Mouse (Mus musculus) urinary bladder, postnatal 36 days (tissue): ENCODE measurements at regions not wholly inside any gene's neighbourhood (a gene's known extent, or its start where the extent isn't known, plus 50 kb on each side); places are given as distances from the start of the nearest gene placed in this dataset.

Source experiments
- DNase-seq, 2 experiments: peaks; one replicate each; pipeline ENCODE4 v3.0.0; 2022; ENCODE audit warnings: low spot score in 2 of 2, mixed read lengths in 1 of 2

GRCm38 (mm10) chr5:73729646-73730045, 78.5 kb downstream of the Spata18 start:
- peak in 1 of 2 experiments; percentile 21 for DNase-seq

DNA sequence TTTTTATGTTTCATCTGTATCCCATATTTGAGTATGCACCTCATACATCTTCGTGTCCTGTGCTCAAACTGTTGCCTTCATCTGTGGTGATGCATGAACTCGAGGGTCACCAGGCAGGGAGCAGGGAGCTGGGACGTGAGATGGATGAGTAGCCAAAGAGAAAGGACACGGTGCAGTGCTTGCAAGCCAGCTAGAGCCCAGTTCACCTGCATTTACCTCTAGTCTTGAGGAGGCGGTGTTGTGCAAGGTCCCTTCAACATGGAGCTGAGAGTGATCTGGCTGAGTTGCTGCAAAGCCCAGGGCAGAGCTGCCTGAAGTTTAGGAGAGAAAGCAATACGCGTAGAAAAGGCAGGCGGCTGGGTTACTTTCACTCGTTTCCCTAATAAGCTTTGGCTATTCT, 80.2 kb downstream of the Spata18 start:
- DNase-seq, result no peak

DNA sequence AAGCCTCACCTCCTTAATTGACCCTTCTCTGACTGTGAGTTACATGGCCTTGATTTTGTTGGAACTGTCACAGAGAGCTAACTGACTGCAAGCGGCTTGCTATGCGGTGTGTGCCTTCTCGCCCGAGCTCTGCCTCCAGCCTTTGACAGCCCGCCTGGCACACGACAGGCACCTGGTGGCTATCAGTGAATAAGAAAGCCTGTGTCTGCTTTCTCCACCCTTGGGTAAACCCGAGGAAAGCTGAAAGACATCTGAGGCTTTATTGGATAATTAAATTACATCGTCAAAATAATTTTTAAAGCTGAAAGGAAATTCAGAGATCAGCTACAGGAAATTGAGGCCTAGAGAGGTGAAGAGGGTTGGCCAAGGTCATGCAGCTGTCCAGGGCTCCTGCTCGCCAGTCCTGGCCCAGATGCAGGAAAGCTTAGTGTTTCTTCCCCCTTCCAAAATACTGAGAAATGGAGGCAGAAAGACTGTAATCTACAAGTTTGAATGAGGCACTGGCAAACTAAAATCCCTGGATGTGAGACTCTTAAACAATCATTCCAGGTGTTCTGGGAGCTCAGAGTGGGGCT, 80.9 kb downstream of the Spata18 start:
- DNase-seq, result no peak

GRCm38 (mm10) chr5:73740766-73741165, 89.6 kb downstream of the Spata18 start:
- DNase-seq, result no peak

GRCm38 (mm10) chr5:73741441-73741840, 90.3 kb downstream of the Spata18 start:
- no peak for DNase-seq

- DNase-seq, result no peak
These were observed 92.8 kb downstream of the Spata18 start for GRCm38 (mm10) chr5:73743953-73744352.

DNA sequence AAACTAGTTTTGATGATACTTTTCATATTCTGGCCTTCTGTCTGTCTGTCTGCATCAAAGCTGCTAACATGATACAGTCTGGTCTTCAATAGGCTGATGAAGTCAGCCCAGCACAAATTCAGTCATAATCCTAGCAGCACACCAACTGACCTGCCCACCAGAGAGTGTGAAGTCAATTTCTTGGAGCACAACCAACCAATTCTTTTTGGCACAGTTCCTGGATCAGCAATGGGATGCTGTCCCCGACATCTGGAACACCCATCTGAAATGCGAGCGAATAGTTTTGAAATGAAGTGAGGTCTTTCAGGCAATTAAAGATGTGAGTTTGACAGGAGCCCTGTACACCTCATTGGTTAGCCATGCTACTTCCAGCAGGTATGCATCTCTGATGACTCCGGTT, 98.6 kb downstream of the Spata18 start:
- no peak for DNase-seq

DNA sequence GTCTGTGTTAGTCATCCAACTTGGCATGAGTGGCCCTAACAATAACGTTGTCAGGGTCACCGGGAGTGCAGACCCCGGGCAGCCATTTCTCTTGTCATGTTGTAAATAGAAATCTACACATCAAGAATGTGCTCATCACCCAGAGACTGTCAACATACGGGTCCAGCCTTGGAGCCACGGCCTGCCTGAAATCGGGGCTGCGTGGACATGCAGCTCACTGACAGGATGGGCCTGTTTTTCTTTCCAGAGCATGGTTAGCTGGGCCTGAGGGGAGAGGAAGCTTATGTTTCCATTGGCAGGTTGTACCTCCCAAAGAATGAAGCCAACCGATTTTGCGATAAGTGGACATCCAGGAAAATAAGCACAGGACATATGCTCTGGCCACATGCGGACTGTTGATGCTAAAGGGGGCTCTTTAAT, 101.1 kb downstream of the Spata18 start:
- DNase-seq, result no peak

DNA sequence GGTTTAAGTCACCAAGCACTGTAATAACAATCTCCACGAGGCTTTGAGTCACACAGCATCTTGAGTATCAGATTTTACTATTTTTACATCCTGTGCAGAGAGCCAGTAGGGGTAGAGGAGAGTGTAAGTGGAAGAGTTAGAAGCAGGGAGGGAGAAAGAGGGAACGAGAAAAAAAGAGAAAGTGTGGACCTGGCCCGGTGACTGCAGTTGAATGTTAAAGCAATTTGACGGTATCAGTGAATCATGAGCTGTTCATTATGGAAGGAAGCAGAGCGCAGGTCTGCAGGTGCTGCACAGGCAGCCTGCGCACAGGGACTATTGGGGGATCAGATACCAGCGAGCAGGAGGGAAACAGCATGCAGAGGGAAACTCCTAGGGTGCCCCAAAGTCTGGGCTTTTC, 102.6 kb downstream of the Spata18 start:
- DNase-seq, result no peak

- DNase-seq, result no peak
These were observed 107.4 kb downstream of the Spata18 start for GRCm38 (mm10) chr5:73758534-73758933.

- no peak for DNase-seq
These were observed 110.1 kb downstream of the Spata18 start for GRCm38 (mm10) chr5:73761236-73761635.

DNA sequence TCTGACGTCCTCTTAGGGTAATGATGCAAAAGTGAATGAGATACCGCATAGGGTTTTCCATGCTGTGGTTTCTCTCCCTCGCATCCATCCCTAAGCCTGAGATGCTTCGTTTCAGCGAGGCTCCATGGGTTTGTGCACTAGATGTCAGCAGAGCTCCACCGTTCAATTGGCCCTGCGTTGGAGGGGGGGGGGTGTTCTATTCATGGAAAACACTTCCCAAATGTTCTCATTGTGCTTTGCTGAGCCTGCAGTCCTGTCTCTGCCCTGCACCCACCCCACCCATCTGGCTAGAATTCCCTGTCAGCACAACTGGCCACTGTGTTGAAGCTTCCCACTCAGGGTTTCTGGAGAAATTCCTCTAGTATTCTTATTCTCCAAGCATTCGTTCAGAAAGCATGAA, 110.5 kb downstream of the Spata18 start:
- peak; percentile 35 to 69 for DNase-seq

- no peak for DNase-seq
These were observed 113.0 kb downstream of the Spata18 start for GRCm38 (mm10) chr5:73764226-73764625.

- DNase-seq, result no peak
These were observed 114.3 kb downstream of the Spata18 start for GRCm38 (mm10) chr5:73765466-73765865.

DNA sequence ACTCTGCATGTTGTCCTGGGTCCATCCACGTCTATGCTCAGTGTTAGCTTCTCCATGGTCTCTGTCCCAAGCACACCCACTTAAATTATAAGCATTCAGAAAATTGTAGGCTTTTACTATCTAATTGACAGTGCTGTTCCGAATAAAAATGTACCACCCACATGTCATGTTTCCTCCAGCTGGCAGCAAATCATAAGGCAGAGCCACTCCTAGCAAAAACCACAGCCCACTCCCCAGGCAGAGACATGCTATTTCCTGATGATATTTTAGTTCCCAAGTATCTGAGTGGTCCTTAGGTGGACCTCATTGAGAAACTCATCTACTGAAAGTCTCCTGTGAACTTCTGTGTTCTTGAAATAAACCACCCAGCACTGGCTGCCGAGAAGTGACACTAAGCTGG, 117.1 kb downstream of the Spata18 start:
- no peak for DNase-seq

DNA sequence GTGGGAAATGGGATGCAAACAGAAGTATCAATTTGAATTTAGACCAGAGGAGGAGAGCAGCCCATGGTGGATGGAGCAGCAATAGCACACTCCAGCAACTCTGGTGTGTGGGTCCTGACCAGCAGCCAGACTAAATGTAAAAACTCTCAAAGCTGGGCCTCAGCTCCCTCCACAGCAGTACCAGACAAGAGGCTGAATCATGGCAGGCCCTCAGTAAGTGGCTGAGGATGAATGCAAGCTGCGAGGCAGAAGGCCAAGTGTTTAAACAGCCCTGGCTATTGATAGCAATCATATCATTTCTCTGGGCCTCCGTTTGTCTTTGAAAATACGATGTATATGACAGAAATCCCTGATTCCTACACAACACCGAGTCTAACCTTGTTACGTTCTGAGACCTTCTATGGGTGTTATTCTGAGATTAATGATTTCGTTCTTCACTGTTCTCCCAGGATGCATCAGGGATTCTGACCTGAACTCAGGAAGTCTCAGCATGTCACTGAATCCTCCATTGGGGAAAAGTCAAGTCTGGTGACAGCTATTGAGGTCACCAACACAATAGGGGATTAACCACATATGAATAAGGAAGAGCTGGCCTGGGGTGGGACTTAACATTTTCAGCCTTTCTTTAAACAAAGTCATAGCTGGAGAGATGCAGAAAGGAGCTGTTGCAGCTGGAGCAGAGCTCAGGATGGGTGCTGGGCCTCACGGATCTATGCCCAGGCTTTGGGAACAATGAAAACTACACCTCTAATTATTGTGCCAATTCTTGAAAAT, 124.8 kb downstream of the Spata18 start:
- no peak for DNase-seq

- DNase-seq, result peak; percentile 48 to 69
These were observed 126.2 kb downstream of the Spata18 start for GRCm38 (mm10) chr5:73777282-73777921.

DNA sequence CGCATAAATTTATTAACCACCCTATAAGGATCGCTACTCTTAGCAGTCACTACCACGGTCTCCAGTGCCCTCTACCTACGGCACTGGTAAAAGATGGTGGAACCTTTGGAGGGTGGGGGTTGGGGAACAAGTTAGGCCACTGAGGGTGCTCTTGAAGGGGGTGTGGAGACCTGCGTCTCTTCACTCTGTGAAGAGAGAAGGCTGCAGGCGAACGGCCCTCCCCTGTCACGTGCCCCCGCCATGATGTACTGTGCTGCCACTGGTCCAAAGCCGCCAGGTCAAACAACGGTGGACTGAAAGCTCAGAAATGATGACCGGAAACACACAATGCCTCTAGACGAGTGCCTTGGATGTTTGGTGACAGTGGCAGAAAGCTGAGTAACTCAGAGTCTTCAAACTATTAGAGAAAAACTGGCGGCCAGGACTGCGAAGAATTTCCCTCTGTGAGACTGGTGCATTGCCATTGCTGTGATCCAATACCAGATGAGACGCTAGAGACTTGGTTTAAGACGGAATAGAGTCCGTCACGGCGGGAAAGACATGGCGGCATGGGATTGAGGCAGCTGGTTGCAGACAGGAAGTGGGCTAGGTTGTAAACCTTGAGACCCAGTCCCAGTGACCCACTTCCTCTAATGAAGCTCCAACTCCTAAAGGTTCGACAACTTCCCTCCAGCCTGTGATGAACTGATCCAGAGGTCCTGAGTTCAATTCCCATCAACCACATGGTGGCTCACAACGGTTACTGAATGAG, 130.2 kb downstream of the Spata18 start:
- no peak for DNase-seq

GRCm38 (mm10) chr5:73782214-73783091, 131.3 kb downstream of the Spata18 start:
- DNase-seq, result no peak

DNA sequence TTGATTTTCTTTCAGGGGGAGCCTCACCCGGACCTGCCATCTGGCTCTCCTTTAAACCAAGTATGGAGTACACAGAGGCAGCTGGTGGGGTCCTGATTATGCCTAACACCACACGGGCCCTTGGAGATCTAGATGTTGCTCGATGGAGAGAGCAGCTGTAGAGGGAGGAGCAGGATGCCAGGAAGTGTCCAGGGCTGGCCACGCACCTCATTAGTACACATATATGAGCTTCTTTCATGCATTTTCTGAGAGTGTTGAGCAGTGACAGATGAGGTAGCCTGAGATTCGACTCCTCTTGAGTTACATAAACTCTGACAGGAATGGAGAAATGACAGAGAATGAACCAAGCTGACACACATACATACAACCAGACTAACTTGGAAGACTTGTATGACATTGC, 136.1 kb downstream of the Spata18 start:
- no peak for DNase-seq

DNA sequence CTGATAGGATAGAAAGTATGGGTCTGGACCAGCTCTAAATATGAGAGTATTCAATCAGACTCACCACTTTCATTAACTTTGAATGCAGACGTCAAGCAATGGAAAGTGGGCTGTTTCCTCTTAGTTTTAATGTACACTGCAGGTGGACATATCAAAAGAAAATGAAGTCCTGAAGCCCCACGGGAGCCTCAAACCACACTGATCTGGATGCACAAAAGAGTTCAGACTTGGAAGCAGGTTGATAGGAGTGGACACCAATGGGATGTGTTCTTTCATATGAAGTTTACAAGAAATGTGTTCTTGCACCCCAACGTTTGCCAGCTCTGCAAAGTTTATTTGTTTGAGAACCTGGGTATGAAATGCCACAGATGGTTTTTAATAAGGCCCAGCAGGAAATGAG, 141.0 kb downstream of the Spata18 start:
- DNase-seq, result no peak
